Mouse (Mus musculus): ENCODE data around the gene Ccdc9. TPM values are rescaled to one million over a fixed set of nuclear protein-coding genes. Genes with fewer than 3 reads are reported as not detected.

Ccdc9 gene
- polyA plus RNA-seq, 1 experiment, result 66.0 TPM

- Histone ChIP-seq H3K4me1 (ENCODE audit: control insufficient read depth, insufficient read depth, low read length) (no peaks in the 10 kb centered on the region), H3K4me3 (ENCODE audit: insufficient read depth, low read length) (no peak overlapping the region), H3K27ac (ENCODE audit: insufficient read depth, low read length) (no peak overlapping the region)
- TF ChIP-seq CTCF (IDR thresholded peaks at IDR 0.05; ENCODE audit: borderline replicate concordance, insufficient read depth, low read length) (no peak), POLR2A (IDR thresholded peaks at IDR 0.05; ENCODE audit: low read depth, low read length) (no peak)
These were observed 46.2 kb downstream of the Ccdc9 start for GRCm38 (mm10) chr7:16240281-16240977.

DNA sequence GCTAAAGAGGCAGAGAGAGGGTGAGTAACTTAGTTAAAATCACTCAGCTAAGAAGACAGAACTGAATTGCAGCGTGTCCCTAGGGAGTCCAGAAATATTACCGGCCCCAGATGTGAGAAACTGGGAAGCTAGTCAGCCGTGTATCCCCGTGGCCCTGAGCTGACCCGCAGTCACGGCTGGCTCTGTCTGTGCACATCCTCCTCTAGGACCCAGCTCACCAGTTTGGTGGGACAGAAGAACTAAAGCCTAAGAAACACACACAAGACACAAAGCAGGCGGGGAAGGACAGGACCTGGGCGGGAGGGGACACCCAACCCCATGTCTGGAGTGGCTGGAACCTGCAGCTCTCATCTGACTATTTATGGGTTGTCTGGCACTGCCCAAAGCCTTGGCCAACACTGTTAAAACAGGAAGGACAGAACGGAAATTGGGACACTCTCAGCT, 47.0 kb downstream of the Ccdc9 start:
- TF ChIP-seq POLR2A (IDR thresholded peaks at IDR 0.05; ENCODE audit: low read depth, low read length) (no peak), CTCF (IDR thresholded peaks at IDR 0.05; ENCODE audit: borderline replicate concordance, insufficient read depth, low read length) (no peak)
- H3K4me3 ChIP-seq (ENCODE audit: insufficient read depth, low read length), result no peak overlapping the region

GRCm38 (mm10) chr7:16229869-16230268, 56.7 kb downstream of the Ccdc9 start:
- Histone ChIP-seq H3K27ac (ENCODE audit: insufficient read depth, low read length) (no peak overlapping the region), H3K4me1 (ENCODE audit: control insufficient read depth, insufficient read depth, low read length) (no peaks in the 10 kb centered on the region), H3K4me3 (ENCODE audit: insufficient read depth, low read length) (no peak overlapping the region)
- TF ChIP-seq CTCF (IDR thresholded peaks at IDR 0.05; ENCODE audit: borderline replicate concordance, insufficient read depth, low read length), result no peak
- no peak for TF ChIP-seq POLR2A (IDR thresholded peaks at IDR 0.05; ENCODE audit: low read depth, low read length)

More for the DNA sequence above, 47.0 kb downstream of the Ccdc9 start:
- H3K27ac ChIP-seq (ENCODE audit: insufficient read depth, low read length), result no peak overlapping the region
- H3K4me1 ChIP-seq (ENCODE audit: control insufficient read depth, insufficient read depth, low read length), result no peaks in the 10 kb centered on the region

Other genes with a start within 250 kb of the Ccdc9 start
- gene Bicra, start 238.9 kb downstream of the Ccdc9 start, polyA plus RNA-seq (2011; ENCODE audit: insufficient read length, low read depth, missing spikeins), result 10.8 and 12.1 TPM in 2 replicates
- not detected in 2 replicates for gene Zfp541, start 225.0 kb downstream of the Ccdc9 start, polyA plus RNA-seq (2011; ENCODE audit: insufficient read length, low read depth, missing spikeins)
- gene Napa, start 188.3 kb downstream of the Ccdc9 start, polyA plus RNA-seq (2011; ENCODE audit: insufficient read length, low read depth, missing spikeins), result 150 and 185 TPM in 2 replicates
- gene Kptn, start 166.9 kb downstream of the Ccdc9 start, polyA plus RNA-seq (2011; ENCODE audit: insufficient read length, low read depth, missing spikeins), result 13.9 TPM in 2 replicates
- gene Slc8a2, start 157.0 kb downstream of the Ccdc9 start, polyA plus RNA-seq (2011; ENCODE audit: insufficient read length, low read depth, missing spikeins), result 0.35 TPM in 1 of 2 replicates, not detected in the other
- 22.4 and 23.8 TPM in 2 replicates for gene Meis3, start 111.7 kb downstream of the Ccdc9 start, polyA plus RNA-seq (2011; ENCODE audit: insufficient read length, low read depth, missing spikeins)
- 6.6 and 8.4 TPM in 2 replicates for gene Dhx34, start 64.8 kb downstream of the Ccdc9 start, polyA plus RNA-seq (2011; ENCODE audit: insufficient read length, low read depth, missing spikeins)
- gene C5ar2, start 42.6 kb downstream of the Ccdc9 start, polyA plus RNA-seq (2011; ENCODE audit: insufficient read length, low read depth, missing spikeins), result 0.19 TPM in 1 of 2 replicates, not detected in the other
- gene C5ar1, start 27.3 kb downstream of the Ccdc9 start, polyA plus RNA-seq (2011; ENCODE audit: insufficient read length, low read depth, missing spikeins), result 0.60 and 5.3 TPM in 2 replicates
- gene Inafm1, start 13.2 kb downstream of the Ccdc9 start, polyA plus RNA-seq (2011; ENCODE audit: insufficient read length, low read depth, missing spikeins), result 11.1 and 11.6 TPM in 2 replicates
- gene Bbc3, start 21.6 kb upstream of the Ccdc9 start, polyA plus RNA-seq (2011; ENCODE audit: insufficient read length, low read depth, missing spikeins), result 15.8 and 19.9 TPM in 2 replicates
- 125 and 133 TPM in 2 replicates for gene Sae1, start 101.0 kb upstream of the Ccdc9 start, polyA plus RNA-seq (2011; ENCODE audit: insufficient read length, low read depth, missing spikeins)
- 27.0 and 29.4 TPM in 2 replicates for gene Zc3h4, start 114.1 kb upstream of the Ccdc9 start, polyA plus RNA-seq (2011; ENCODE audit: insufficient read length, low read depth, missing spikeins)
- gene Tmem160, start 166.0 kb upstream of the Ccdc9 start, polyA plus RNA-seq (2011; ENCODE audit: insufficient read length, low read depth, missing spikeins), result 19.0 and 27.7 TPM in 2 replicates
- not detected in 2 replicates for gene Npas1, start 190.9 kb upstream of the Ccdc9 start, polyA plus RNA-seq (2011; ENCODE audit: insufficient read length, low read depth, missing spikeins)